Mouse (Mus musculus): Measurements from ENCODE around the gene Grm1.

DNA sequence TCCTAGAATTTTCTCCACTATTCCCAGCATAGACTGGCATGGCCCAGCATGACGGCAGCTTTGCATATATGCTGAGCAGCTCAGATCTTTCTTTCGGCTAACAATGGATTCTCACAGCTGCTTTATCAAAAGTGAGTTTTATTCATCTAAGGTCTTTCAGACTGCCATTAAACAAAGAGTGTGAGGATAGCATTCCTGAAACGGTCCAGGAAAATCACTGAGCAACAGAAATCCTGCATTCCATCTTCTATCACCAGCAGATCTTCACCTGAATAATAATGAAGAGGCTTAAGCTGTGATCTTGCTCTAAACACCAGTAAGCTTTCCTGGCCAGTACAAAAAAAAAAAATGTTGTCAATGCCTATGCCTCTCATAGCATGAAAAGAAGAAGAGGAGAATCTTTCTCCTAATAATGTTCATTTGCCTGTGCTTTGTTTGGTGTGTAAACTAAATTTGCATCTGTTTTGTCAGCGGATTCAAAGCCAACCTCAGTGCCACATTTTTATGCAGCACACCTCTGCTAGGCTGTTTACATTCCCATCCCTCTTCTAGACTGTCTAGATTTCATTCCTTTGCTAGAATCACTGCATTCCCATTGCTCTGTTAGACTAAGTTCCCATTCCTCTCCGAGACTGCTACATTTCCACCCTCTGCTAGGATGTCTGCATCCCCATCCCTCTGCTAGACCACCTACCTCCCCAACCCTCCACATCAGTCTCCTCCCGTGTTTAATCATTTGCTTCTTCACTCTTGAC lies 56.2 kb downstream of the Grm1 start:
- TF ChIP-seq POLR2A (IDR thresholded peaks at IDR 0.05; ENCODE audit: borderline replicate concordance, extremely low read depth, low read depth, low read length) (no peak), CTCF (IDR thresholded peaks at IDR 0.05; ENCODE audit: insufficient read depth, low read length) (no peak)

Measured in lung, adult 2 months (tissue).